Mouse (Mus musculus): Measurements from ENCODE around the gene Efcab2. TPM values are rescaled to one million over a fixed set of nuclear protein-coding genes. Genes with fewer than 3 reads are reported as not detected.
A peak's percentile ranks its signal among the peaks of the same experiment; 100 is the strongest.

Gene Efcab2
- total RNA-seq (2021) = 1 to 10 TPM; 9.6 to 10.0 TPM
- long read RNA-seq, transcript Efcab2-201 (7 exons, 3,580 nt) = major isoform, 11 of 11 reads
- long read RNA-seq, partial matches to known transcripts = 0 of 11 reads
- long read RNA-seq, other reads (novel, unspliced or antisense) = 0 of 11 reads

GRCm38 (mm10) chr1:178405951-178406711 lies at the start of gene Efcab2:
Gene Efcab2, plus strand, starts transcription at chr1:178406085.
- peak; percentile 74 to 84 for DNase-seq (ENCODE audit: low spot score in 2 of 2)

- DNase-seq (ENCODE audit: low spot score in 2 of 2) = peak; percentile 64 to 84
Observed at GRCm38 (mm10) chr1:178357776-178358710, 47.8 kb upstream of the Efcab2 start.

GRCm38 (mm10) chr1:178360264-178360663 lies 45.6 kb upstream of the Efcab2 start:
- DNase-seq (ENCODE audit: low spot score in 2 of 2) = no peak

- DNase-seq (ENCODE audit: low spot score in 2 of 2) = no peak
Observed at GRCm38 (mm10) chr1:178360702-178361101, 45.2 kb upstream of the Efcab2 start.

- DNase-seq (ENCODE audit: low spot score in 2 of 2) = no peak
Observed at GRCm38 (mm10) chr1:178365171-178365570, 40.7 kb upstream of the Efcab2 start.

GRCm38 (mm10) chr1:178368121-178368520 lies 37.8 kb upstream of the Efcab2 start:
- no peak for DNase-seq (ENCODE audit: low spot score in 2 of 2)

- peak; percentile 93 to 97 for DNase-seq (ENCODE audit: low spot score in 2 of 2)
Observed at GRCm38 (mm10) chr1:178368548-178369271, 37.2 kb upstream of the Efcab2 start.

- DNase-seq (ENCODE audit: low spot score in 2 of 2) = no peak
Observed at GRCm38 (mm10) chr1:178369272-178369651, 36.6 kb upstream of the Efcab2 start.

GRCm38 (mm10) chr1:178372681-178373080 lies 33.2 kb upstream of the Efcab2 start:
- no peak for DNase-seq (ENCODE audit: low spot score in 2 of 2)

- DNase-seq (ENCODE audit: low spot score in 2 of 2) = no peak
Observed at GRCm38 (mm10) chr1:178375381-178375780, 30.5 kb upstream of the Efcab2 start.

GRCm38 (mm10) chr1:178376061-178376460 lies 29.8 kb upstream of the Efcab2 start:
- no peak for DNase-seq (ENCODE audit: low spot score in 2 of 2)

GRCm38 (mm10) chr1:178376907-178377306 lies 29.0 kb upstream of the Efcab2 start:
- no peak for DNase-seq (ENCODE audit: low spot score in 2 of 2)

- no peak for DNase-seq (ENCODE audit: low spot score in 2 of 2)
Observed at GRCm38 (mm10) chr1:178378115-178378514, 27.8 kb upstream of the Efcab2 start.

GRCm38 (mm10) chr1:178379224-178379623 lies 26.7 kb upstream of the Efcab2 start:
- DNase-seq (ENCODE audit: low spot score in 2 of 2) = no peak

GRCm38 (mm10) chr1:178382165-178382564 lies 23.7 kb upstream of the Efcab2 start:
- DNase-seq (ENCODE audit: low spot score in 2 of 2) = peak; percentile 44 to 53

- no peak for DNase-seq (ENCODE audit: low spot score in 2 of 2)
Observed at GRCm38 (mm10) chr1:178388802-178389201, 17.1 kb upstream of the Efcab2 start.

- DNase-seq (ENCODE audit: low spot score in 2 of 2) = no peak
Observed at GRCm38 (mm10) chr1:178389401-178389800, 16.5 kb upstream of the Efcab2 start.

- DNase-seq (ENCODE audit: low spot score in 2 of 2) = no peak
Observed at GRCm38 (mm10) chr1:178392970-178393369, 12.9 kb upstream of the Efcab2 start.

GRCm38 (mm10) chr1:178395091-178395490 lies 10.8 kb upstream of the Efcab2 start:
- DNase-seq (ENCODE audit: low spot score in 2 of 2) = no peak

GRCm38 (mm10) chr1:178396383-178396782 lies 9.5 kb upstream of the Efcab2 start:
- DNase-seq (ENCODE audit: low spot score in 2 of 2) = no peak

- DNase-seq (ENCODE audit: low spot score in 2 of 2) = no peak
Observed at GRCm38 (mm10) chr1:178399879-178400278, 6.0 kb upstream of the Efcab2 start.
